23 mouse cellular contexts compared by ENCODE assay signal in genomic region chr6:30166349-30166748, GRCm38 (mm10).
DNase-seq lines count a peak whose midpoint lies in the region; ATAC-seq and TF ChIP-seq lines count a peak whose summit lies in the region.
"Had no signal": no experiment of that assay in that cellular context is flagged by ENCODE, and none has a peak within 500 bp of the region (broad histone marks: within the 10 kb centered on the region; RNA-seq: fewer than 3 reads in every experiment).

No protein-coding gene starts in this region.

- no peak for DNase-seq in midbrain, embryonic 10.5 days (ENCODE audit: low spot score)
- DNase-seq in midbrain, embryonic 14.5 days: no peak
- DNase-seq in CH12.LX (ENCODE audit: extremely low read depth): no peak
- DNase-seq in R1 (ENCODE audit: low read depth, low spot score): peak; percentile 75
- no peak for DNase-seq in c-Kit-positive CD71-positive TER-119-positive erythroid progenitor cells, embryonic 14.5 days (ENCODE audit: low spot score)
- no peak for DNase-seq in lung, postnatal 14 days
- DNase-seq: adrenal gland, adult 2 months; adrenal gland, postnatal 36 days; cerebellum, adult 11 months; cerebellum, adult 9-10 months; cerebellum, postnatal 25 days; gastrocnemius, adult 2 months; gastrocnemius, postnatal 25 days; heart, postnatal 10 days; heart, postnatal 4 days; kidney, adult 18-20 months had no signal

- H3K27me3 ChIP-seq in midbrain, embryonic 10.5 days (ENCODE audit: low read depth, poor library complexity, severe bottlenecking): peaks cover 77% of the 10 kb centered on the region
- peaks cover 17% of the 10 kb centered on the region for H3K27me3 ChIP-seq in midbrain, embryonic 14.5 days (ENCODE audit: control insufficient read depth, insufficient read depth, low read length)
- no peaks in the 10 kb centered on the region for H3K27me3 ChIP-seq in CH12.LX (replicated peaks)

- no peaks in the 10 kb centered on the region for H3K79me2 ChIP-seq in CH12.LX (replicated peaks; ENCODE audit: control insufficient read depth, extremely low read depth, insufficient read depth, poor library complexity, severe bottlenecking)

- no peaks in the 10 kb centered on the region for H3K9me3 ChIP-seq in midbrain, embryonic 10.5 days (replicated peaks)
- H3K9me3 ChIP-seq in midbrain, embryonic 14.5 days (ENCODE audit: control insufficient read depth, low read length): no peaks in the 10 kb centered on the region
- H3K9me3 ChIP-seq in CH12.LX (replicated peaks; ENCODE audit: low read length): no peaks in the 10 kb centered on the region
- H3K9me3 ChIP-seq: embryonic facial prominence, embryonic 13.5 days; forebrain, embryonic 13.5 days; G1E; hindbrain, embryonic 13.5 days; intestine, embryonic 15.5 days had no signal

- H3K9ac ChIP-seq in midbrain, embryonic 14.5 days (replicated peaks; ENCODE audit: low read length): no peak overlapping the region
- no peak overlapping the region for H3K9ac ChIP-seq in CH12.LX (ENCODE audit: insufficient read depth, low read depth)
- H3K9ac ChIP-seq: forebrain, embryonic 13.5 days; hindbrain, embryonic 13.5 days; intestine, embryonic 15.5 days had no signal

- no peak overlapping the region for H3K4me2 ChIP-seq in midbrain, embryonic 14.5 days (ENCODE audit: low read length)
- H3K4me2 ChIP-seq in CH12.LX (ENCODE audit: insufficient read depth, low read depth, poor library complexity, severe bottlenecking): no peak overlapping the region
- H3K4me2 ChIP-seq: forebrain, embryonic 13.5 days; hindbrain, embryonic 13.5 days; intestine, embryonic 15.5 days had no signal

- no peak overlapping the region for H3K4me3 ChIP-seq in midbrain, embryonic 10.5 days
- H3K4me3 ChIP-seq in midbrain, embryonic 14.5 days (replicated peaks; ENCODE audit: low read depth, low read length): no peak overlapping the region
- no peak overlapping the region for H3K4me3 ChIP-seq in CH12.LX (replicated peaks in 1 of 3; ENCODE audit: low read depth in 2 of 3, low read length in 2 of 3, poor library complexity in 1 of 3)
- H3K4me3 ChIP-seq: embryonic facial prominence, embryonic 13.5 days; forebrain, embryonic 13.5 days; gastrocnemius, adult 2 months; hindbrain, embryonic 13.5 days; intestine, embryonic 15.5 days had no signal

- H3K4me1 ChIP-seq in midbrain, embryonic 10.5 days: peaks cover 47% of the 10 kb centered on the region
- peaks cover 8% of the 10 kb centered on the region; the same call in 1 of the 2 replicates for H3K4me1 ChIP-seq in midbrain, embryonic 14.5 days (ENCODE audit: control insufficient read depth, insufficient read depth, low read length)
- H3K4me1 ChIP-seq in CH12.LX (ENCODE audit: control insufficient read depth in 1 of 2, insufficient read depth in 2 of 2): peaks cover 46 to 82% of the 10 kb centered on the region in 2 experiments

- in situ Hi-C loops in CH12.LX (cut with MboI; ENCODE audit: low pct_ligation_motif_present, low pct_unique_long_range_greater_than_20kb, low sequenced_read_pairs): no loop called here

- ATAC-seq in midbrain, embryonic 14.5 days (ENCODE audit: low FRiP score, low TSS enrichment): no peak
- peak; percentile 18; the same call in 1 of the 2 replicates for ATAC-seq in megakaryocyte progenitor cell, adult 5-6 weeks (replicated peaks; ENCODE audit: poor library complexity)
- ATAC-seq: activated CD4-positive, CD25-positive, alpha-beta regulatory T cell, adult 4 months; forebrain, embryonic 13.5 days; intestine, embryonic 15.5 days had no signal

- H3K27ac ChIP-seq in midbrain, embryonic 10.5 days (replicated peaks): 0 out of 2 replicates have a peak overlapping the region, but pooled peaks have one; percentile 23
- H3K27ac ChIP-seq in midbrain, embryonic 14.5 days (replicated peaks; ENCODE audit: low read depth, low read length): no peak overlapping the region
- no peak overlapping the region for H3K27ac ChIP-seq in CH12.LX (ENCODE audit: insufficient read depth, low read depth)
- H3K27ac ChIP-seq: embryonic facial prominence, embryonic 13.5 days; forebrain, embryonic 13.5 days; gastrocnemius, adult 2 months; hindbrain, embryonic 13.5 days; intestine, embryonic 15.5 days had no signal

- TF ChIP-seq EP300 in CH12.LX (IDR thresholded peaks at IDR 0.05; ENCODE audit: low read length): no peak

- no peaks in the 10 kb centered on the region for H3K36me3 ChIP-seq in midbrain, embryonic 10.5 days
- no peaks in the 10 kb centered on the region for H3K36me3 ChIP-seq in midbrain, embryonic 14.5 days (ENCODE audit: control insufficient read depth, insufficient read depth, low read length)
- H3K36me3 ChIP-seq in CH12.LX (replicated peaks in 1 of 2; ENCODE audit: control insufficient read depth in 1 of 2, insufficient read depth in 1 of 2, low read length in 1 of 2): peaks cover 7 to 60% of the 10 kb centered on the region in 2 experiments
- H3K36me3 ChIP-seq: embryonic facial prominence, embryonic 13.5 days; G1E; hindbrain, embryonic 13.5 days; intestine, embryonic 15.5 days had no signal

- TF ChIP-seq CTCF in CH12.LX (conservative IDR thresholded peaks at IDR 0.05 in 1 of 2, IDR thresholded peaks at IDR 0.05 in 1 of 2; ENCODE audit: low read depth in 2 of 2, low read length in 2 of 2): no peak

- dilution Hi-C loops in CH12.LX (cut with MboI; ENCODE audit: extremely low pct_ligation_motif_present, extremely low pct_unique_long_range_greater_than_20kb, low sequenced_read_pairs): no loop called here

- TF ChIP-seq POLR2A in CH12.LX (IDR thresholded peaks at IDR 0.05; ENCODE audit: low read depth, low read length): no peak

- TF ChIP-seq RAD21 in CH12.LX (IDR thresholded peaks at IDR 0.05; ENCODE audit: low read depth, low read length): no peak

- 36% methylated on average over 3 of the region's 3 CpGs for WGBS in midbrain, embryonic 10.5 days
- WGBS in midbrain, embryonic 14.5 days: 43% methylated on average over 3 of the region's 3 CpGs

TF ChIP-seq in CH12.LX, 34 proteins besides CTCF, POLR2A, EP300 and RAD21:
- TF ChIP-seq PAX5 (IDR thresholded peaks at IDR 0.05; ENCODE audit: low read length): peak; percentile 77; the same call in 1 of the 2 replicates
- no peak for TF ChIP-seq E2F4 (IDR thresholded peaks at IDR 0.05; ENCODE audit: insufficient replicate concordance, low read depth, low read length)
TF ChIP-seq in CH12.LX: peak in this region for 1.
